Comparison of ENCODE assay signal across 25 mouse cellular contexts in the genomic region with DNA sequence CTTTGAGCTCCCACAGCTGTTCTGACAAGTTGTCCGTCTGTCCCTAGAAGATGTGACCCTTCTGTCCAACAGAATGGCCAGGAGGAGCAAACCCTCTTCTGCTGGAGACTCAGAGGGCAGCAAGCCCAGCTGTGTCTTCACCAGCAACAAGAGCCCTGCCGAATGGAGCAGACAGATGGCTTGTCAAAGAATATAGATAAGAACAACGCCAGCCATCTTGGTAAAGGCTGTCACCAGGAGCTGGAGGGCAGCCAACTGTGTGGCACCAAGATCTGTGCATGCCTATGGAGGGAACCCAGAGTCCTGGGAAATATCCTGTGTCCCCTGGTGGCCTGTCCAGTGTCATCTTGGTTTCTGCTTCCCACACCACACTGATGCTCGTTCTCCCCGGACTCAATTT.
"Had no signal": no experiment of that assay in that cellular context is flagged by ENCODE, and none has a peak within 500 bp of the region (broad histone marks: within the 10 kb centered on the region; RNA-seq: fewer than 3 reads in every experiment).

No protein-coding gene starts in this region.

- H3K4me1 ChIP-seq: heart, embryonic 13.5 days; heart, embryonic 15.5 days; kidney, embryonic 15.5 days; limb, embryonic 10.5 days; limb, embryonic 12.5 days; liver, embryonic 12.5 days had no signal

- H3K4me3 ChIP-seq: heart, adult 2 months; heart, embryonic 13.5 days; heart, embryonic 15.5 days; hindbrain, embryonic 10.5 days; hindbrain, embryonic 12.5 days; kidney, embryonic 15.5 days; layer of hippocampus, adult 2 months; left cerebral cortex, adult 2 months; limb, embryonic 10.5 days; limb, embryonic 12.5 days; liver, embryonic 12.5 days had no signal

- H3K27me3 ChIP-seq: heart, embryonic 13.5 days; hindbrain, embryonic 12.5 days; kidney, embryonic 15.5 days had no signal

- H3K27ac ChIP-seq: heart, embryonic 13.5 days; heart, embryonic 15.5 days; hindbrain, embryonic 10.5 days; hindbrain, embryonic 12.5 days; hindbrain, embryonic 14.5 days; kidney, embryonic 15.5 days; kidney, postnatal 0 days; layer of hippocampus, adult 2 months; left cerebral cortex, adult 2 months; limb, embryonic 10.5 days; limb, embryonic 12.5 days; liver, embryonic 12.5 days; liver, embryonic 14.5 days had no signal

- H3K9ac ChIP-seq: heart, embryonic 13.5 days; heart, embryonic 15.5 days; hindbrain, embryonic 12.5 days; hindbrain, embryonic 14.5 days; kidney, embryonic 15.5 days; limb, embryonic 12.5 days; liver, embryonic 12.5 days; liver, embryonic 14.5 days had no signal

- H3K9me3 ChIP-seq: heart, embryonic 13.5 days; heart, embryonic 15.5 days; hindbrain, embryonic 10.5 days; hindbrain, embryonic 12.5 days; kidney, embryonic 15.5 days; limb, embryonic 10.5 days; limb, embryonic 12.5 days; liver, embryonic 12.5 days had no signal

- H3K36me3 ChIP-seq: heart, embryonic 13.5 days; heart, embryonic 15.5 days; hindbrain, embryonic 10.5 days; hindbrain, embryonic 12.5 days; kidney, embryonic 15.5 days; limb, embryonic 10.5 days; limb, embryonic 12.5 days; liver, embryonic 12.5 days had no signal

- ATAC-seq: hindbrain, embryonic 16.5 days; intestine, embryonic 16.5 days; liver, embryonic 12.5 days had no signal

- H3K4me2 ChIP-seq: heart, embryonic 11.5 days; heart, embryonic 13.5 days; heart, embryonic 15.5 days; hindbrain, embryonic 12.5 days; hindbrain, embryonic 14.5 days; kidney, embryonic 15.5 days; limb, embryonic 12.5 days; liver, embryonic 12.5 days had no signal

- DNase-seq: gastrocnemius, postnatal 25 days; heart, adult 11 months; heart, adult 2 months; heart, postnatal 4 days; kidney, adult 11 months; kidney, adult 2 months; kidney, adult 9 months; kidney, postnatal 25 days; kidney, postnatal 4 days had no signal
